Mouse (Mus musculus) WW6 (cell line): Measurements from ENCODE around the gene Pid1.
"Not testable (repeated sequence)": the region's sequence is repeated elsewhere in the genome, so short reads cannot be mapped to it uniquely, and the experiment has no call there.

ENCODE experiments used
- DNase-seq: peaks from one replicate; pipeline ENCODE4 v3.0.0-alpha.2; 2013; ENCODE audit warnings: low read depth, low spot score

Gene Pid1

GRCm38 (mm10) chr1:84272951-84273350, 91.0 kb downstream of the Pid1 start:
- no peak for DNase-seq

- DNase-seq, result no peak
Measured at GRCm38 (mm10) chr1:84271712-84272200, 92.2 kb downstream of the Pid1 start.

GRCm38 (mm10) chr1:84257656-84258055, 106.3 kb downstream of the Pid1 start:
- DNase-seq, result no peak

GRCm38 (mm10) chr1:84254361-84254760, 109.6 kb downstream of the Pid1 start:
- DNase-seq, result no peak

- no peak for DNase-seq
Measured at GRCm38 (mm10) chr1:84253838-84254237, 110.1 kb downstream of the Pid1 start.

GRCm38 (mm10) chr1:84251205-84251604, 112.8 kb downstream of the Pid1 start:
- no peak for DNase-seq

- no peak for DNase-seq
Measured at GRCm38 (mm10) chr1:84250770-84251169, 113.2 kb downstream of the Pid1 start.

- DNase-seq, result no peak
Measured at GRCm38 (mm10) chr1:84249772-84250338, 114.1 kb downstream of the Pid1 start.

GRCm38 (mm10) chr1:84247111-84247510, 116.9 kb downstream of the Pid1 start:
- DNase-seq, result no peak

- no peak for DNase-seq
Measured at GRCm38 (mm10) chr1:84241192-84241828, 122.7 kb downstream of the Pid1 start.

- no peak for DNase-seq
Measured at GRCm38 (mm10) chr1:84240203-84240602, 123.8 kb downstream of the Pid1 start.

- DNase-seq, result no peak
Measured at GRCm38 (mm10) chr1:84230431-84230830, 133.5 kb downstream of the Pid1 start.

GRCm38 (mm10) chr1:84225626-84226025, 138.4 kb downstream of the Pid1 start:
- no peak for DNase-seq

- DNase-seq, result no peak
Measured at GRCm38 (mm10) chr1:84222051-84222450, 141.9 kb downstream of the Pid1 start.

- no peak for DNase-seq
Measured at GRCm38 (mm10) chr1:84218605-84219004, 145.4 kb downstream of the Pid1 start.

- DNase-seq, result no peak
Measured at GRCm38 (mm10) chr1:84217777-84218176, 146.2 kb downstream of the Pid1 start.

- DNase-seq, result no peak
Measured at GRCm38 (mm10) chr1:84211507-84211906, 152.5 kb downstream of the Pid1 start.

GRCm38 (mm10) chr1:84205746-84206145, 158.2 kb downstream of the Pid1 start:
- not testable (repeated sequence) for DNase-seq

- DNase-seq, result no peak
Measured at GRCm38 (mm10) chr1:84203494-84203893, 160.5 kb downstream of the Pid1 start.

- no peak for DNase-seq
Measured at GRCm38 (mm10) chr1:84199890-84200289, 164.1 kb downstream of the Pid1 start.

GRCm38 (mm10) chr1:84198887-84199286, 165.1 kb downstream of the Pid1 start:
- no peak for DNase-seq

GRCm38 (mm10) chr1:84192167-84192566, 171.8 kb downstream of the Pid1 start:
- no peak for DNase-seq

GRCm38 (mm10) chr1:84189446-84189845, 174.5 kb downstream of the Pid1 start:
- DNase-seq, result no peak
